Mouse (Mus musculus): ENCODE results near the gene Cks1b. TPM values are rescaled to one million over a fixed set of nuclear protein-coding genes. Genes with fewer than 3 reads are reported as not detected.
A peak's percentile ranks its signal among the peaks of the same experiment; 100 is the strongest.

Gene Cks1b
- polyA plus RNA-seq, 1 experiment from 2014 or later = 291 TPM

DNA sequence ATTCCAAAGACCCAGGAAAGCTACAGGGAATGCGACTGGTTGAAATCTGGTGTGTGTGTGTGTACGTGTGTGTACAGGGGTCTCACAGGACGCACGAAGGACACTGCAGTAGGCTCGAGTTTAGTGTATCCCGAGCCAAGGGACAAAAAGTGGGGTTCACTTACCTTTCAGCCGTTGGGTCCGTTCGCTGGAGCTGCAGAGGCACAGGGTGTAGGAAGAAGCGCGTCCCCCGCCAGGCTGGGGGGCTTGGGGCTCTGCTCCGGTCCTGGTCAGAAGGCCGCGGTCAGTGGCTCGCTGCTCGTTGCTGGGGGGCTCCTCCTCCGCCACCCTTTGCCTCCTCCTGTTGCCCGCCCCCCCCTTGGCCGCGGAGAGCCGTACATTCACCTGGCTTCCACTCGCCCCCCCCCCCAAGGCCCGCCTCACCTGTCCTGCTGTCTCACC, 25.3 kb downstream of the Cks1b start:
- H3K9ac ChIP-seq (replicated peaks) = 0 out of 2 replicates have a peak overlapping the region, but pooled peaks have one; percentile 31
- no peaks in the 10 kb centered on the region for H3K9me3 ChIP-seq
- peak overlapping the region; percentile 58 for H3K4me3 ChIP-seq
- ATAC-seq (ENCODE audit: low FRiP score, low read depth) = no peak
- under 1% methylated on average over 21 of the region's 24 CpGs for whole genome bisulfite sequencing
- H3K4me1 ChIP-seq = peaks cover 64% of the 10 kb centered on the region
- no peaks in the 10 kb centered on the region for H3K36me3 ChIP-seq
- no peak overlapping the region for H3K27ac ChIP-seq (replicated peaks)
- peaks cover 46% of the 10 kb centered on the region for H3K27me3 ChIP-seq
- H3K4me2 ChIP-seq (replicated peaks) = peak overlapping the region; percentile 100

DNA sequence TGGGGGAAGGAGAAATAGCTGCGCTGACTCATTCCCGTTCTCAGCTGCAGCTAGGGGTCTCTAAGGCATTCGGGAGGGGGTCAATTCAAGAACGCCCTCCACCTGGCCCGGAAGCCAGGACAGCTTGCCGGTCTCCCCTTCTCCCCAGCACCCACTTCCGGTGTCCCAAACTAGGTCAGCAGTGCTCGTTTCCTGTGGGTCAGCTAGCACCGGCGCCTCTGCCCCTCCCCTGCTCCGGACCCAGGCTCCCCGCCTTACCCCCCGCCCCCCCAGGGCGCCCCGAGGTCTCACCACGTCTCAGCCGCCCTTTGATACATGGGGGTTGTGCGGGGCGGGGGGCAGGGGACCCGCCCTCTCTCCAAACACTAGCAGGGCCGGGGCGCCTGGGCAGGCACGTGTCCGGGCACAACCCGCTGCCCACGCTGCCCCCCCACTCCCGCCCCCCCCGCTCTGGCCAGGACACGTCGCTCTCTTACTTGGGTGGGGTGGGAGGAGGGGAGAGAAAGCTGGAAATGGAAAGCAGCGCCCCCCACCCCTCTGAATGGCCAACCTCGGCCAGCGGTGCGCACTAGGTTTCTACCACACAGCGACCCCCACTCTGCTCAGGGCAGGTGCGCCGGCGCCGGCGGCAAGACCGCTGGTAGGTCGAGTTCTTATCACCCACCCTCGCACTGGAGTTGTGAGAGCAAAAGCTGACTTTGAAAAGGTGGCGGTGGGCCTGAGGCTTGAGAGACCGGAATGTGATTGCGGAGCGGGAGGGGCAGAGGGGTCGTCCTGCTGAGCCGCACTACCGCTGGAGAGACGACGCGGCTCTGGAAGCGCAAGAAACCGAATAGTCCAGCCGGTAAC, 26.3 kb downstream of the Cks1b start:
- Histone ChIP-seq H3K27ac (replicated peaks) (no peak overlapping the region), H3K36me3 (no peaks in the 10 kb centered on the region), H3K27me3 (peaks cover 49% of the 10 kb centered on the region), H3K9ac (replicated peaks) (peak overlapping the region; percentile 65), H3K4me1 (peaks cover 66% of the 10 kb centered on the region), H3K4me2 (replicated peaks) (peak overlapping the region; percentile 100), H3K9me3 (no peaks in the 10 kb centered on the region), H3K4me3 (peak overlapping the region; percentile 58)
- no peak for ATAC-seq (ENCODE audit: low FRiP score, low read depth)
- under 1% methylated on average over 55 of the region's 56 CpGs for WGBS

DNA sequence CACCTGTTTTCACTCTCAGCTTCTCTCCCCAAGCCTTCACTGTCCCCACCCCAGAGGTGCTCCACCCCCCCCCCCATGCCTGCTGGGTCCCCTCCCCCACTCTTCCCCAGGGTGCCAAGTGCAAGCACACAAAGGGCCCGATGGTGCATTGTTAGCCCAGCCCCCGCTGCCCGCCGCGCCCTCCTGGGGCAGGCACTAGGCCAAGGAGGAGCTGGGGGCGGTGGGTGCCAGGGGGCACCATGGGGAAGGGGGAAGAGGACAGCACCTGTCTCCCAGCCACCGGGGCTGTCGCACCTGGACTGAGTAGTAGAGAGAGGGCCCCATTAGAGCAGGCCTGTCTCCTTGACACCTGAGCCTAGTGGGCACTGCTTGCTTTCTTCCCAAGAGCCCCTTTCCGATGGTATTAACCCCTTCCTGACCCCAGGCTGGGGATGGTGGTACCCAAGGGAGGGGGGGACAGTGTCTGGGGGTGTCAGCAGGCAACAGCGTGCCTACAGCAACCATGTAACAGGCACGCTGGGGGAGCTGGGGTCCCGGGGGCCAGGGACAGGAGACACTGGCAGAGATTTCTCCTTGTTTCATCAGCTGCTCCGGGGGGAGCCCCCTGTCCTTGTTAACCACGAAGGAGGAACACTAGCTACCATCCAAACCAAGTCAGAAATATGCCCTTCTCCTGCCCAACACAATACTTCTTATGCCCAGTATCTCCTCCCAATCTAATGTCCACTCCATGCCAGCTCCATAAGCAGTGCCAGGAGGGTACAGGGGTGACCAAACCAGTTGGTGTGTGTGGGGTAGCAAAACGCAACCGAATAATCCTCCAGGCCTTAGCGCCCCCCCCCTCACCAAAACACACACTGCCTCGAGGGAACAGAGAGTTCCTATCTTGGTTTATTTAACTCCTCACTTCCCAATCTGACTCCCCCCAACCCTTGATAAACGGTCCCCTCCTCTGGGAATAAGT, 27.2 kb downstream of the Cks1b start:
- Histone ChIP-seq H3K27me3 (peaks cover 46% of the 10 kb centered on the region), H3K36me3 (no peaks in the 10 kb centered on the region), H3K4me1 (peaks cover 59% of the 10 kb centered on the region), H3K4me3 (peak overlapping the region; percentile 58), H3K9ac (replicated peaks) (peak overlapping the region; percentile 65; the same call in 1 of the 2 replicates), H3K9me3 (no peaks in the 10 kb centered on the region), H3K4me2 (replicated peaks) (peak overlapping the region; percentile 100), H3K27ac (replicated peaks) (no peak overlapping the region)
- 15% methylated on average over 19 of the region's 19 CpGs for WGBS
- no peak for ATAC-seq (ENCODE audit: low FRiP score, low read depth)

DNA sequence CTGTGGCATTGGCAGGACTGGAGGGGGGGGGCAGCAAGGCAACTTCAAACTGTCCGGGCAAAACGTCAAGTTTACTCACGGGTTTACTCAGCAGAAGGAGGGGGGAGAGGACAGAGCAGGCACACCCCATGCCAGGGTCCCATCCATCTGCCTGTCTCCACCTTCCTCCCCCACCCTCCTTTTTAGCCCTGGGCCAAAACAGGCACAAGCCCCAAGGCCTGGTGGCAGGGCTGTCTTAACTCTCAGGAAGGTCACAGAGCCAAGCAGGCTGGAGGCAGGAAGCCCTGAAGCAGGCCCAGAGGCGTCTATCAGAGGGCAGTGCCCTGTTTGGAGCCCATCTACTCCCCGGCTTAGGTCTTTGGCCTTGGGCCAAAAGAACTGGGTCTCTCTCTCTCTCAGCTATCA, 28.1 kb downstream of the Cks1b start:
- H3K27ac ChIP-seq (replicated peaks) = no peak overlapping the region
- ATAC-seq (ENCODE audit: low FRiP score, low read depth) = no peak
- no peak overlapping the region for H3K4me2 ChIP-seq (replicated peaks)
- H3K9me3 ChIP-seq = no peaks in the 10 kb centered on the region
- no peak overlapping the region for H3K9ac ChIP-seq (replicated peaks)
- WGBS = 68% methylated on average over 3 of the region's 5 CpGs
- H3K4me1 ChIP-seq = peaks cover 51% of the 10 kb centered on the region
- H3K4me3 ChIP-seq = no peak overlapping the region
- H3K36me3 ChIP-seq = no peaks in the 10 kb centered on the region
- H3K27me3 ChIP-seq = peaks cover 40% of the 10 kb centered on the region

DNA sequence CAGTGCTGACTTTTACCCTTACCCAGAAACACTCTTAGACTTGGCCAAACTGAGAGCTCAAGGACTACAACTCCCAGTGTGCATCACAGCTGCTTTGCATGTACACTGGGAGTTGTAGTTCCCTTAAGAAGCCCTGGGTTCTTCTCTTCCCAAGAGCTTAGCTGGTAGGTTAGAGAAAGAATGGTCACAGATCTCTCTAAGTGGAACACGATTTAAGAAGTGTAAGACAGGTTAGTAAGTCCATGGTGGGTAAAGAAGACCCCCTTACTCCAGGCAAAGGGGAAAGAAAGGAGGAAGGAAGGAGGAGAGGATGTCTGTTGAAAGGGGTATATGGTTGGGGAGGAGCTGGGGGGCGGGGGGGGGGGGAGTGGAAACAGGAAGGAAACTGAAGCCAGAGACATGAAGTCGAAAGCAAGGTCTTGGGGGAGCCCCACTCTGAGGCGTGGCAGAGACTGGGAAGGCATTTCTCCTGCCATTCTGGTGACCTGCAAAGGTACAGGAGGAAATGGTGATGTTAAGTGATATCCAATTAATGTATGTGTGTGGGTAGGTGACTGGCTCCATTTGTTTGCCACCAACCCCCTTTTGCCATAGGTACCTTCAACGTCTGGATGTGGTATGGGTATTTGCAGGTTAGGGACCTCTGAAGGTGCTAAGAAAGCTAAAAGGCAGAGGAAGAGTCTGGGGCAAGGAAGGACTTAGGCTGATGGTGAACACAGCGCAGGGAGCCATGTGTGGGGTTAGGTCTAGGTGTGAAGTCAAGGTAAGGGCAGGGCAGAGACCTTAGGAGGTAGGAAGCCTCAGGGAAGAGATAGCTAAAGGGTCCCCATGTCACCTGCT, 29.1 kb downstream of the Cks1b start:
- Histone ChIP-seq H3K36me3 (no peaks in the 10 kb centered on the region), H3K4me2 (replicated peaks) (no peak overlapping the region), H3K27ac (replicated peaks) (no peak overlapping the region), H3K9me3 (no peaks in the 10 kb centered on the region), H3K4me3 (no peak overlapping the region), H3K4me1 (peaks cover 51% of the 10 kb centered on the region), H3K27me3 (peaks cover 40% of the 10 kb centered on the region), H3K9ac (replicated peaks) (no peak overlapping the region)
- WGBS = 75% methylated on average over 5 of the region's 6 CpGs
- no peak for ATAC-seq (ENCODE audit: low FRiP score, low read depth)

DNA sequence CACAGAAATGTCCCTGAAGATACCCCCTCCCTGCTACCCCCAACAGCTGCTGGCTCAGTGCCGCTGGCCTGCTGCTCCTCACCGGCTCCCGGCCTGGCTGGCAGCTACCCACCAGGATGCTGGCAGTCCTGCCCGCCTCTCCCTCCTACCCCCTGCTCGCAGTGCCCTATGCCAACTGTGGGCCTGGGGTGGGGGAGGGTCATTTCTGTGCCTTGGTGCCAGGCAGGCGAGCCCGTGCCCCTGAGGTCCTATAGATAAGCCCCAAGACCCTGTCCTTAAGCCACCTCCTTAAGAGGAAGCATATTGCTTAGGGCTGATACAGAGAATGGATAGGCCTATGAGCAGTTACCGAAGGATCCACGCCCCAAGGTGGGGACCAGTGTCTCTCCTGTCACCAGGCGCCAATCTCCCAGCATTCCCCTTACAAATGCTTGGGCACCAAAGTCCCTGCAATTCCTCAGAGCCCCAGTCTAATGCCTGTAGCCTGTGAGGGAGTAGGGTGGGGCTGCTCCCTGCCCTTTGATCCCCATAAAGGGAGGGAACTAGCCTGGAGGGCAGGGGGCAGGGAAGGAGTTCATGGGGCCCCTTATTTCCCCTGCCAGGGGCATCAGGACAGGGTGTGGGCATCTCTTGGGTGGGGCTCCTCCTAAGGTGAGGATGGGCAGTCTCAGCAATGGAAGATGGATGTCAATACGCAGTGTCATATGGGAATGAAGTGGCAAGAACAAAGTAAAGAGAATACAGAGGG, 29.9 kb downstream of the Cks1b start:
- Histone ChIP-seq H3K9ac (replicated peaks) (no peak overlapping the region), H3K4me1 (peaks cover 46% of the 10 kb centered on the region), H3K27ac (replicated peaks) (no peak overlapping the region), H3K27me3 (peaks cover 40% of the 10 kb centered on the region), H3K9me3 (no peaks in the 10 kb centered on the region), H3K4me2 (replicated peaks) (no peak overlapping the region), H3K36me3 (no peaks in the 10 kb centered on the region), H3K4me3 (no peak overlapping the region)
- WGBS = 81% methylated on average over 11 of the region's 11 CpGs
- ATAC-seq (ENCODE audit: low FRiP score, low read depth) = no peak

DNA sequence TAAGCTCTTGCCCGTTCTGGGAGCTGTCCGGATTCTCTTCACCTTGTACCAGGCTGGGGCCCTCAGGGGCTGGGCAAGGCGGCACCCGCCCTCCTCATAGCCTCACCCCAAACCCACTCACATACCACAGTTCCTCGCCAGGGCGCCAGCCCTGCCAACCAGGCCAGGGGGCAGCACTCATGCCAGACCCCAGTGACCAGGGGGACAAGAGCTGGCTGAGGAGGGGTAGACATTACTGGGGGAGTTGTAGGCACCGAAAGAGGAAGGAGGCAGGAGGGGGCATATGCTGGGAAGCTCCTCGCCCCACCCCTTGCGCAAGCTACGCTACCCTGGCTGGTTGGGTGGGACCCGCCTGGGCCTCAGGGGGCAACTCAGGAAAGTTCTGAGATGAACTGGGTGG, 30.6 kb downstream of the Cks1b start:
- H3K9me3 ChIP-seq = no peaks in the 10 kb centered on the region
- H3K4me1 ChIP-seq = peaks cover 39% of the 10 kb centered on the region
- H3K4me3 ChIP-seq = no peak overlapping the region
- no peak for ATAC-seq (ENCODE audit: low FRiP score, low read depth)
- H3K27me3 ChIP-seq = peaks cover 34% of the 10 kb centered on the region
- no peaks in the 10 kb centered on the region for H3K36me3 ChIP-seq
- no peak overlapping the region for H3K4me2 ChIP-seq (replicated peaks)
- H3K9ac ChIP-seq (replicated peaks) = no peak overlapping the region; the same call in 1 of the 2 replicates
- H3K27ac ChIP-seq (replicated peaks) = no peak overlapping the region
- 83% methylated on average over 11 of the region's 11 CpGs for WGBS

DNA sequence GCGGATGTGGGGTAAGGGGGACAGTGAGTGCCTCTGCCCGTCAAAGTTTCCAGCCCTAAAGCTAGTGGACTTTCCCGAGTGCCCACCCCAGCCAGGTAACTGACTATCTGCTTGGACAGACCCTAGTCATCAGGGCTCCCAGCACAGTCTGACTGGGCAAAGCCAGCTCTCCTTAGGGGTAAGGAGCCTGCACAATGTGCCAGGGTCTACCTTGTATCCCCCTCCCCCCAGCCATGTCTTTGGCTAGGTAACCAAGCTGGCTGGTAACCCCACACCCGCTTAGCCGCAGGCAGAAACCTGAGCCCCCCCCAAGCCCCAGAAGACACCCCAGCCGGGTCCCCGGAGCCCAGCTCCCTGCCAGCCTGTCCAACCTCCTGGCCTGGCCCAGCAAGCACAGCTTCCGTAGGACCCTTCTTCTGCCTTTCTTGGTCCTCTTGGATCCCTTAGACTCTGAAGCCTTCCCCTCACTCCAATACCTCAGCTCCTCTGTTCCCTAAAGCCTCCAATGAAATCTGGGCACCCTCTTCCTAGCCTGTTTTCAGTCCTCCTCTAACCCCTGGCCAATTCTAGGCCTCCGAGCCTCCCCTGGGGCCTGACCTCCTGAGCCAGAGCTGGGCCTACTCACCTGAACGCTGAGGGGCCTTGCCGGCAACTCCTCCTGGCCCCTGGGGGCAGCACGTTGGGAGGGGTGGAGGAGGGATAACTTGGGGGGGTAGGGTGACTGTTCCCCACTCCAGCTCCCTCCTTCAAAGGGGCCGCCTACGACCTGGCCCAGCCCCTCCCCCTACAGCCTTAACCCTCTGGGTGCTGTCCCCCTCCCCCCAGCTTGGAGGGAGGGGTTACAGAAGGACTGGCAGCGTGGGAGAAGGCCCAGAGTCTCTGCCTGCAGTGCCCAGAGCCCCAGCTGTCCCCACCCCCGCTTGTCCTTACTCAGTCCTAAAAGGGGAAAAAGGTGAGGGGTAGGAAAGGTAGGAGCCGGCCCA, 31.5 kb downstream of the Cks1b start:
- Histone ChIP-seq H3K4me2 (replicated peaks) (no peak overlapping the region), H3K4me1 (peaks cover 30% of the 10 kb centered on the region), H3K9me3 (no peaks in the 10 kb centered on the region), H3K4me3 (no peak overlapping the region), H3K9ac (replicated peaks) (no peak overlapping the region), H3K36me3 (no peaks in the 10 kb centered on the region), H3K27me3 (peaks cover 25% of the 10 kb centered on the region), H3K27ac (replicated peaks) (no peak overlapping the region)
- ATAC-seq (ENCODE audit: low FRiP score, low read depth) = no peak
- 51% methylated on average over 17 of the region's 17 CpGs for WGBS

DNA sequence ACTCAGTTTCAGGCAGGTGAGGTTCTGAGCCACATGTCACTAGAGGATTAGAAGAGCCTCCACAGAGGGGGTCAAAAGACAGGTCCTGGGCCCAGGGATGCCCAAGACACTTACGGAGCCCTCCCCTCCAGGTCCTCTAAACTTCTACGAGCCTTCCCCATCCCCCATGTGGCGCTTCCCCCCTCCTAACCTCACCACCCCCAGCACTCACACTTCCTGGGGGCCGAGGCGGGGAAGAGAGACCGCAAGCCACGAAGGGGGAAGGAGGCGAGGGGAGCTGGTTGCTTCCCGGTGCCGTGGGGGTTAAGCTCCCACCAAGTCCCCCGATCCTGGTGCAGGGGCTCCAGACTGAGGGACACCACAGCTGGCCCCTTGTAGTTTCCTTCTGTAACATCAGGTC, 32.7 kb downstream of the Cks1b start:
- no peaks in the 10 kb centered on the region for H3K9me3 ChIP-seq
- no peak overlapping the region for H3K9ac ChIP-seq (replicated peaks)
- H3K27me3 ChIP-seq = peaks cover 14% of the 10 kb centered on the region
- no peak overlapping the region for H3K4me2 ChIP-seq (replicated peaks)
- no peak for ATAC-seq (ENCODE audit: low FRiP score, low read depth)
- H3K27ac ChIP-seq (replicated peaks) = no peak overlapping the region
- H3K4me1 ChIP-seq = peaks cover 17% of the 10 kb centered on the region
- no peak overlapping the region for H3K4me3 ChIP-seq
- H3K36me3 ChIP-seq = no peaks in the 10 kb centered on the region
- 36% methylated on average over 11 of the region's 11 CpGs for WGBS

Data from midbrain, embryonic 12.5 days (tissue).